Mouse (Mus musculus) embryonic facial prominence, embryonic 14.5 days (tissue): Measurements from ENCODE around the gene Ndufs4. TPM values are rescaled to one million over a fixed set of nuclear protein-coding genes. Genes with fewer than 3 reads are reported as not detected.
A peak's percentile ranks its signal among the peaks of the same experiment; 100 is the strongest.

Experiments
- ATAC-seq: fragments of 200-750 bp; cut with Nextera tagmentation; 2 replicates; pipeline ENCODE4 v1.8.0; 2017; ENCODE audit warnings: low read depth, moderate number of reproducible peaks, moderate TSS enrichment
- DNase-seq: peaks from one replicate; pipeline ENCODE4 v3.0.0-alpha.2; 2015; ENCODE audit warnings: low spot score
- H3K27ac ChIP-seq: fragments of 300-500 bp; sonication (generic); replicated peaks from 2 replicates; pipeline ENCODE4 v1.5.1; 2014; ENCODE audit warnings: low read depth, mild to moderate bottlenecking, low read length, moderate library complexity
- H3K27me3 ChIP-seq: fragments of 300-500 bp; sonication (generic); replicated peaks from 2 replicates; pipeline ENCODE4 v1.6.1; 2014; ENCODE audit warnings: low read length; ENCODE audit not compliant: control insufficient read depth, insufficient read depth
- H3K36me3 ChIP-seq: fragments of 300-500 bp; sonication (generic); 2 replicates; pipeline ENCODE4 v1.6.1; 2014; ENCODE audit warnings: low read length, mixed read lengths; ENCODE audit not compliant: control insufficient read depth, insufficient read depth
- H3K4me1 ChIP-seq: fragments of 300-500 bp; sonication (generic); 2 replicates; pipeline ENCODE4 v1.6.1; 2014; ENCODE audit warnings: antibody characterized with exemption, low read length; ENCODE audit not compliant: control insufficient read depth, insufficient read depth
- H3K4me2 ChIP-seq: fragments of 300-500 bp; sonication (generic); 2 replicates; pipeline ENCODE4 v1.6.1; 2014; ENCODE audit warnings: low read depth, mild to moderate bottlenecking, low read length, moderate library complexity, mixed read lengths
- H3K4me3 ChIP-seq: fragments of 300-500 bp; sonication (generic); 2 replicates; pipeline ENCODE4 v1.5.1; 2014; ENCODE audit warnings: low read depth, mild to moderate bottlenecking, low read length
- H3K9ac ChIP-seq: fragments of 300-500 bp; sonication (generic); 2 replicates; pipeline ENCODE4 v1.6.1; 2014; ENCODE audit warnings: low read depth, mild to moderate bottlenecking, low read length, moderate library complexity, mixed read lengths
- H3K9me3 ChIP-seq: fragments of 300-500 bp; sonication (generic); 2 replicates; pipeline ENCODE4 v1.6.1; 2016; ENCODE audit warnings: low read length; ENCODE audit not compliant: control insufficient read depth
- WGBS: fragments of 180-500 bp; shearing (Covaris S2); extraction: QIAGEN DNeasy Blood & Tissue Kit; methylation state at CpG from one replicate; pipeline ENCODE4 v1.1.7; 2014; 5-methylcytosine and 5-hydroxymethylcytosine counted together
- polyA plus RNA-seq: library from polyadenylated mRNA; unstranded; fragments of >200 nt; fragmentation: Nextera tagmentation; extraction: Ambion mirVana; gene quantifications from 2 replicates; pipeline ENCODE4 v1.2.1, GENCODE M21; 2014

The Ndufs4 gene
- polyA plus RNA-seq = 285 and 303 TPM in 2 replicates

GRCm38 (mm10) chr13:114388211-114388965 lies at the start of gene Ndufs4:
Gene Ndufs4, minus strand, starts transcription at chr13:114388258.
- Histone ChIP-seq H3K36me3 (no peaks in the 10 kb centered on the region), H3K27me3 (no peaks in the 10 kb centered on the region), H3K4me3 (peak within 1 kb of the TSS; percentile 94), H3K27ac (peak within 1 kb of the TSS; percentile 79), H3K4me2 (peak within 1 kb of the TSS; percentile 75), H3K4me1 (peaks cover 6% of the 10 kb centered on the region), H3K9ac (peak within 1 kb of the TSS; percentile 93), H3K9me3 (peaks cover 4% of the 10 kb centered on the region; the same call in 1 of the 2 replicates)
- DNase-seq (peak; percentile 54), ATAC-seq (no peak)
- WGBS = 34% methylated on average over 13 of the region's 13 CpGs

DNA sequence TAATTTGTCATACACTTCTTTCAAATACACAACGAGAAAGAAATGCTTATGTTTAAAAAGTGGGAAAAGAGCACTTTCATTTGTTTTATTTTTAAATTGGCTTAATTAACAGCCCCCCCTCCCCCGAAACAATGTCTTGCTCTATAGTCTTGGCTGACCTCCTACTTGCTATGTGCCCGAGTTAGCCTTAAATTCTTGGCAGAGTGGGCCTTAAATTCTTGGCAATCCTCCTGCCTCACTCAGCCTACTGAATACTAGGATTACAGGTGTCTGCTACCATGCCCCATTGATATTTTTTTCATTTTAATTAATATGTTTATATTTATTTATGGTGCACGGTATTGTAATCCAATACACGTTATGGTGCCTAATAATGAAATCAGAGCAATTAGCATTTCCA lies 44.4 kb upstream of the Ndufs4 start:
- Histone ChIP-seq H3K36me3 (no peaks in the 10 kb centered on the region), H3K4me3 (no peak overlapping the region), H3K9me3 (no peaks in the 10 kb centered on the region), H3K4me1 (no peaks in the 10 kb centered on the region), H3K27me3 (no peaks in the 10 kb centered on the region), H3K27ac (no peak overlapping the region), H3K9ac (no peak overlapping the region), H3K4me2 (no peak overlapping the region)
- ATAC-seq = no peak
- WGBS = 71% methylated on average over 5 of the region's 5 CpGs
- no peak for DNase-seq

- Histone ChIP-seq H3K4me2 (no peak overlapping the region), H3K9me3 (no peaks in the 10 kb centered on the region), H3K4me3 (no peak overlapping the region), H3K27me3 (no peaks in the 10 kb centered on the region), H3K27ac (no peak overlapping the region), H3K36me3 (no peaks in the 10 kb centered on the region), H3K9ac (no peak overlapping the region), H3K4me1 (no peaks in the 10 kb centered on the region)
- ATAC-seq (no peak), DNase-seq (no peak)
- WGBS = 94% methylated on average over 5 of the region's 5 CpGs
Observed at GRCm38 (mm10) chr13:114425230-114425629, 37.2 kb upstream of the Ndufs4 start.

GRCm38 (mm10) chr13:114420235-114420634 lies 32.2 kb upstream of the Ndufs4 start:
- no peak for ATAC-seq
- H3K4me2 ChIP-seq = no peak overlapping the region
- no peaks in the 10 kb centered on the region for H3K4me1 ChIP-seq
- 63% methylated on average over 8 of the region's 8 CpGs for WGBS
- H3K36me3 ChIP-seq = no peaks in the 10 kb centered on the region
- H3K27me3 ChIP-seq = no peaks in the 10 kb centered on the region
- DNase-seq = no peak
- H3K9ac ChIP-seq = no peak overlapping the region
- H3K27ac ChIP-seq = no peak overlapping the region
- no peak overlapping the region for H3K4me3 ChIP-seq
- H3K9me3 ChIP-seq = no peaks in the 10 kb centered on the region

DNA sequence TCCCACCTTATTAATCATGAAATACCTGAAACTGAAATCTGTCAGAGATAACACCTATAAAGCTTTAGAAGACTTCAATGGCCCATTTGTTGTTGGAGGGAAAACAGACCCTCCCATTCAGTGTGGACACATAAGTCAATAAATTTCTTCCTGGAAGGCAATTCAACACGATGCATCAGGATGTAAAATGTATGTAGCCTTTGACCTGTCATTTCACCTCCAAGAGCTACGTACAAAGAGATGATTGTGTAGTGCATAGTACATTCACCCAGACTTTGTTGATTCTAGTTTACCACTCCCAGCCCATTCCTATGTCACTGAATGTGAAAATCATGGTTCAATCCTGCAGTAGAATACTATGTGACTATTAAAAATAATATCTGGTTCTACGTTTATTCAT lies 31.3 kb upstream of the Ndufs4 start:
- H3K27me3 ChIP-seq = no peaks in the 10 kb centered on the region
- H3K36me3 ChIP-seq = no peaks in the 10 kb centered on the region
- H3K9ac ChIP-seq = no peak overlapping the region
- no peak overlapping the region for H3K4me3 ChIP-seq
- no peak for DNase-seq
- no peaks in the 10 kb centered on the region for H3K9me3 ChIP-seq
- H3K4me2 ChIP-seq = no peak overlapping the region
- no peak overlapping the region for H3K27ac ChIP-seq
- no peak for ATAC-seq
- H3K4me1 ChIP-seq = no peaks in the 10 kb centered on the region
- WGBS = 56% methylated on average over 3 of the region's 3 CpGs

GRCm38 (mm10) chr13:114412326-114412725 lies 24.3 kb upstream of the Ndufs4 start:
- no peak for ATAC-seq
- DNase-seq = peak; percentile 18

DNA sequence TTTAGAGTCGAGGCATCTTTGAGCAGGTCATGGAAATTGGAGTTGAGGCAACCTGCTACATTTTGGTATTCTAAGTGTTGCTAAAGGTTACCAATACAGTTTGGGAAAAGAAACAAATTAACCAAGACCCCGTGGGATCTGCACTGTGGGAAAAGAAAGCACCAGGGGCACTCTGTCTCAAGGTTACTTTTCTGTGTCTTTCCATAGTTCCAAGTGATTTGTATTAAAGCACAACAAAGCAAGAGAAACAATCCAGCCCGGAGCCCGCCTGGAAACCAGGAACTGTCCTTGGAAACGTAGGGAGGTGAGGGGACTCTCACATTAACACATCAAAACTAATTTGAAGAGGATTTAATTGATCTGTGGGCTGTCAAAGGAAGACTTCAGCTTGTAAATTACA lies 18.8 kb upstream of the Ndufs4 start:
- H3K27me3 ChIP-seq = no peaks in the 10 kb centered on the region
- H3K9me3 ChIP-seq = no peaks in the 10 kb centered on the region
- WGBS = 16% methylated on average over 5 of the region's 5 CpGs
- H3K4me3 ChIP-seq = no peak overlapping the region
- H3K36me3 ChIP-seq = no peaks in the 10 kb centered on the region
- ATAC-seq = no peak
- no peak overlapping the region for H3K4me2 ChIP-seq
- no peaks in the 10 kb centered on the region for H3K4me1 ChIP-seq
- no peak overlapping the region for H3K9ac ChIP-seq
- no peak for DNase-seq
- no peak overlapping the region for H3K27ac ChIP-seq

More at GRCm38 (mm10) chr13:114412326-114412725, 24.3 kb upstream of the Ndufs4 start:
- no peak overlapping the region for H3K4me3 ChIP-seq
- H3K27ac ChIP-seq = no peak overlapping the region
- H3K9ac ChIP-seq = no peak overlapping the region
- H3K9me3 ChIP-seq = no peaks in the 10 kb centered on the region
- H3K27me3 ChIP-seq = no peaks in the 10 kb centered on the region
- H3K36me3 ChIP-seq = no peaks in the 10 kb centered on the region
- H3K4me2 ChIP-seq = no peak overlapping the region
- no peaks in the 10 kb centered on the region for H3K4me1 ChIP-seq

- H3K36me3 ChIP-seq = no peaks in the 10 kb centered on the region
- no peak for DNase-seq
- 24% methylated on average over 5 of the region's 5 CpGs for WGBS
- no peak for ATAC-seq
- no peak overlapping the region for H3K4me2 ChIP-seq
- no peak overlapping the region for H3K27ac ChIP-seq
- no peak overlapping the region for H3K9ac ChIP-seq
- H3K9me3 ChIP-seq = no peaks in the 10 kb centered on the region
- no peak overlapping the region for H3K4me3 ChIP-seq
- no peaks in the 10 kb centered on the region for H3K4me1 ChIP-seq
- no peaks in the 10 kb centered on the region for H3K27me3 ChIP-seq
Observed at GRCm38 (mm10) chr13:114406424-114406823, 18.4 kb upstream of the Ndufs4 start.

- no peaks in the 10 kb centered on the region for H3K36me3 ChIP-seq
- ATAC-seq (no peak), DNase-seq (peak; percentile 23)
- H3K9me3 ChIP-seq = no peaks in the 10 kb centered on the region
- no peaks in the 10 kb centered on the region for H3K27me3 ChIP-seq
- H3K27ac ChIP-seq = no peak overlapping the region
- H3K9ac ChIP-seq = no peak overlapping the region
- WGBS = 79% methylated on average over 9 of the region's 9 CpGs
- no peaks in the 10 kb centered on the region for H3K4me1 ChIP-seq
- H3K4me3 ChIP-seq = no peak overlapping the region
- H3K4me2 ChIP-seq = no peak overlapping the region
Observed at GRCm38 (mm10) chr13:114405100-114405715, 17.1 kb upstream of the Ndufs4 start.
